Mouse (Mus musculus) lung, postnatal 14 days (tissue): Measurements from ENCODE around the gene Cdh4.

ENCODE experiments used
- DNase-seq: peaks from one replicate; pipeline ENCODE4 v3.0.0; 2021

Gene Cdh4

DNA sequence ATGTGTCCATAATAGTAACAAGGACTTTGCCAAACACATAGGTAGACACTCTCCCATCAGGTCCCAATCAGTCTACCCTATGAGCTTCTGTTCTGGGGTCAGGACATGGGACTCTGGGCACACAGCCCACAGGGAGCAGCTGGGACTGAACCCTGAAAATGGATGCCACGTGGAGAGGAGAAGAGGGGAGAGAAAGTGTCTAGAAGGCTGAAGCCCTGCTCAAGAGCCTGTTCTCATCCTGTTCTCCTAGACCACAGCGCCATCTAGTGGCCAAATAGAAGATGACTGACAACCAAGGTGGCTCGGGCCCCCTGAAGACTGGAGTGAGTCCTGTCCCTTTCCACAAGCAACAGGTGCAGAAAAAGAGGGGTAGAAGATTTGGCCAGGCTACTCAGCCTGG lies 432.9 kb downstream of the Cdh4 start:
- DNase-seq = peak; percentile 78

DNA sequence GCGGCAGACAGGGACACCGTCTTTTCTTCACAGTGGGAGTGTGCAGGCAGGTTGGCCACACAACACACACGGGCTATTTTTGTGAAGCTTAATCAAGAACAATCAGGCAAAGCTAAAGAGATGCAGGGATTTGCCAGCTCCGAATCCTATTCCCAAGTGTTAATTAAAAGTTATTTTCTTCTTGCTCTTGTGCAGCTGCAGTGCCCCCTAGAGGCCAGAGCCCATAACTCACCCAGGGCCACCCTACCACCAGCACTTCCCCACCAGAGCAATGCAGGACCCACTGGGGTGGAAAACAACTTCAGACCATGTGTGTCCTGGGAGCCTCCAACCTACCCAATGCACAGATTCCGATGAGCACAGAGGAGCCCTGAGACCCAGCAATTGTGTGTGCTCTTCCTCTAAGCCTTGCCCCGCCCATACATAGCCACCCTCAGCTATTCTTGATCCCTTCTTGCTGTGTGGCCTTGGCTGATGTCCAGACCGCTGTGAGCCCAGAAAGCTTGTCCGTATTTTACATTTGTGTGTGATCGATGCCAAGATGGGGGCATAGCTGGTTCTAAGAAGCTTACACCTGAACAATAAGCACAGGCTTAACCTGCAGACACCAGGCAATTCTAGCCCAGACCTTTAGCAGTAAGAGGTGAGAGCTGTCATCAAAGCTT lies 435.5 kb downstream of the Cdh4 start:
- DNase-seq = peak; percentile 52

DNA sequence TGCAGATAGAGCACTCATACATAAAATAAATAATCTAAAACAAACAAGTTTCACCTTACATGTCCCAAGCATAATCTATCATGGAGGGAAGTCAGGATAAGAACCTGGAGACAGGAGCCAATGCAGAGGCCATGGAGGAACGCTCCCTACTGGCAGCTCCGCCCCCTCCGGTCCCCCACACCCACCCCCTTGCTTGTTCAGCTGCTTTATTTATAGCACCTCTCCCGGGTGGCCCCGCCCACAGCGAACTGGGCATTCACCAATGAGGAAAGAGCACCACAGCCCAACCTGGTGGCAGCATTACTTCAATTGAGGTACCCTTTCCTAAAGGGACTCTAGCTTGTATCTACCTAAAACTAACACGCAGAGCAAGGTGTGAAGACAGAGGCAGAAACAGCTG lies 442.3 kb downstream of the Cdh4 start:
- no peak for DNase-seq

DNA sequence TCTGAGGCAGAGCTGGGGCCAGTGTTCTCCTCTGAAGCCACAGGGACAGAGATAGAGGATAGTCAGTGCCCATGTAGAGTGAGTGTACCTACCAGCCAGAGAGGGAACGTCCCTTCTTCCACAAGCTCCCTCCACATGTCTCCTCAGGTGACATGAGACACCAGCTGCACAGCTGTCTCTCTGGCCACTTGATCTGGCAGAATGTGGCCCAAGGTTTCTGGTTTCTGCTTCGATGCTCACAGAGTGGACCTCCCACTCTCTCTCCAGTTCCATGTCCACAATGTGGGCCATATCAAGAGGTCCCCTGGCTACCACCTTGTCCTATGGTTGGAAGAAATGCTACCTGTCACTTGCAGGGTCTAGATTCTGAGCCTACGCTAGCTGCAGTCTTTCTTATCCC lies 448.8 kb downstream of the Cdh4 start:
- DNase-seq = no peak

GRCm38 (mm10) chr2:179896949-179897348 lies 454.7 kb downstream of the Cdh4 start:
- DNase-seq = no peak

DNA sequence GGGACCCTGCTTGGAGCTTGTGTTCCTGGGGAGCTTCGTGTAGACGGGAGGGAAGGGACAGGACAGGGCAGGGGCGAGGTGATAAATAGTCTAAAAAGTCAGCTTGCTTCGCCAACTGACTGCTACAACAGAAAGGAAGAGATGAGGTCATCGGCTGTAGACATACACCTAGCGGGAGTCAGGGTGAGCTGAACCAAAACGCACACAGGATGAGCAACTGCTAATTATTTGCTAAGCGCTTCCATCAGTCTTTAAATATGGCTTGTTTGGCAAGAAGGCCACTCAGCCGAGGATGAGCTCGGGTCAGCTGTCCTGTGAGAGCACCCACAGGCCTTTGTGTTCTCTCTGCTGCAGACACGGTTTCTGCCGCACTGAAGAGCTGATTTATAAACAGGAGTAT lies 470.7 kb downstream of the Cdh4 start:
- no peak for DNase-seq

DNA sequence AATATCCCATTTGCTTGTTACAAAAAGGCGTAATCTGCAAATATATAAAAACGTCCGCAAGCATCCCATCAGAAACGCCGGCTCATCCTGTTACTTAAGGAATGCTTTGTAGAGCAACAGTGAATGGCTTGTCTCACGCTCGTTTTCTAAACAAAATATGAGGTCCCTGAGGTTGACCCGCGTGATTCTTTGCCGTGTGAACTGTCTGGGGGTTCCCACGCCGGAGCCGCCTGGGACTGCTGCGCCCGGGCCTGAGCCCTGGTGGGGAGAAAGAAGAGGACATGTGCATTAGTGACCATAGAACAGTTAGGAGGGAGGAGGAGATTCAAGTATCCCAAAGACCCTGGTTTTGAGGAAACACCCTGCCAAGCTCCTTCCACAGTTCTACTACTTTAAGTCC lies 471.1 kb downstream of the Cdh4 start:
- no peak for DNase-seq

DNA sequence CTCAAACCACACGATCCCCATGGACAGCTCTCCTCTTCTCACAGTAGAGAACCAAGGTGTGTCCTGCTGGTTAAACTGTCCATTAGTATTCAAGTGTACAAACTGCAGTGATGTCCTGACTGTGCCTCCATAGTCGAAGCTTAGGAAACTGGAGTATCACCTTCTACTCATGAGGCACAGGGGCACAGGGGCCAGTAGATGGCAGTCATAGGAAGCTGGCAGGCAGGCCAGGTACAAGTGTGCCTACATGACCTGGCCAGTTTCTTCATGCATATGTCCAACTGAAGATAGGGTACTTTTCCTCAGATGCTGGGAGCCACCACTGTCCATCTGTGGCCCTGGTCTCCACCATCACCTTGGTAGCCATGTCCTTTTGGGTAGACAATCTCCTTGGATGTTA lies 472.0 kb downstream of the Cdh4 start:
- DNase-seq = no peak

DNA sequence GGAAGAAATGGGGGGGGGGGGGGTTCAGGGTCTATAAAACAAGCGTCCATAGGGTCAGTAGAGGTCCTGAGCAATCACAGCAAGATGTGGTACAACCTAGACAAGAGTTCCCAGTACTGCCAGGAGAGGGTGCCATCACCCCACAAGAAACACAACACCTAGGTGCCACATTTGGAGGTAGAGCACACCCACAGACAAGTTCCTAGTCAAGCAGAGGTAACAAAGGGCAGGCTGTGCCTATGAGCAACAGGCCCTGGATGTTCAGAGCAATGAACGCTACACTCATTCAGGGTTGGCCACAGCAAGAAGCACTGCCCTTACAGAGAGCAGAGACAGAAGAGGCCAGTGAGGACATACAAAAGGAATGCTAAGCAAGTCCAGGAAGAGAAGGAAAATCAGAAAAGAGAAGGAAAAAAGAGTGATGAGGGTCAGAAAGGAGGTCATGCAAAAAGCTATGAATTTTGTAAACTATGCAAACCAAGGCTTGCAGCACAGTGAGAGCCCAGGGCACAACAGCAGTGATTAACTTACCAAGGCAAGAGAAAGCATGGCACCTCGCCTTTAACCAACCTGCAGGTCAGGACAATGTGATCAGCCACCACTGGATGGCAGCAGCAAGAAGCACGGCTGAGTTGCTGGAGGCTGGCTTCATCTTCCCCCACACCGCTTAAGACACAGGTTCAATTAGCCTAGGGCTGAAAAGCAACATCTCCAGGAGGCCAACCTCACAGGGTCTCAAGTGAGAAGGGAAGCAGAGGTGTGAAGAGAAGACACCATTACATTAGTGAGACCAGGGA lies 474.8 kb downstream of the Cdh4 start:
- peak; percentile 78 for DNase-seq

DNA sequence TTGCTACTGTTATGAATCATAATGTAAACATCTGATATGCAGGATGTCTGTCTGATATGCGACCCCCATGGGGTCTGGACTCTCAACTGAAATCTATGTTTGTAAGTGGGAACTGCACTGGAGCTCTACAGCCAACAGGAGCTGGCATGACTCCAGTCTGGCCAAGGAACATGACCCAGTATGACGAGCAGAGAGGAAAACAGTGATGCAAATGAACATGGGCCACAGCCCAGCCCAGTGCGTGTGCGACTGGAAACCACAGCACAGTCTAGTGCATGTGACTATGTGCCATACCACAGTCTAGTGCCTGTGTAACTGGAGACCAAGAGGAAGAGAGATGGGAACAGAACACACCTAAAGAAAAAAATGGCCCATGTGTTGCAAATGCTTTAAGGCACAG lies 477.8 kb downstream of the Cdh4 start:
- DNase-seq = peak; percentile 14

- no peak for DNase-seq
Observed at GRCm38 (mm10) chr2:179921021-179921653, 478.9 kb downstream of the Cdh4 start.

DNA sequence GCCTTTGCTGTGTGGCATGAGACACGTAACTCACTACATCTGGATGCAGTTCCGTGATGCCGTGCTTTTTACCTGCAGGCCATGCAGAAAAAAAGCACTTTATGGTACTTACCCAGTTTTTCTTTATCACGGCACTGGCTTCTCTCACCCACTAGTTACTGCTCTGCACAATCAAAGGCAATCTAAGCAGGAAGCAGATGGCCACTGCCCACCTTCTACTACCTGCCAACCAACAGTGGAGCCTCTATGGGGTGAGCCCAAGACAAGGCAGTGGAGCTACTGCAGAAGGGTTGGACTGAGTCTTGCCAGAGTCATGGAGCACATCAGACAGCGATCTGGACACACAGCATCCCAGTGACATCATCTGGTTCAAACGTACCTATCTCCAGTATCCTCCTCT lies 481.8 kb downstream of the Cdh4 start:
- no peak for DNase-seq

- no peak for DNase-seq
Observed at GRCm38 (mm10) chr2:179929166-179929565, 486.9 kb downstream of the Cdh4 start.

DNA sequence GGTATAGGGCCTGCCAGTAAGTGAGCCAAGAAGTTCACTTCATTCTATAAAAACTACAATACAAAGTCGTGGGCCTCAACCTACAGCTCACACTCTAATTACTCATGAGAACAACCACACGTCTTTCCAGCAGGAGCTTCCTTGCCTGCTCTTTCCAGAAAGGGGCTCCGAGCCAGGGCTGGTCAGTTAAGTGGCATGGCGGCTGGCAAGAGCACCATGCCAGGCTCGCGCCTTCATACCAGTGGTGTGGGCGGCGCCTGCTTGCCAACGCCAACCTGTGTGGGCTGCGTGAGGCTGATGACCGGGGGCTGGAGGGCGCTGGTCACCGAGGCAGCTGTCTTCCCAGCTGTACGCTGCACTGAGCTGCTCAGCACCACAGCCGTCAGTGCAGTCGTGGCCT lies 489.5 kb downstream of the Cdh4 start:
- DNase-seq = no peak

DNA sequence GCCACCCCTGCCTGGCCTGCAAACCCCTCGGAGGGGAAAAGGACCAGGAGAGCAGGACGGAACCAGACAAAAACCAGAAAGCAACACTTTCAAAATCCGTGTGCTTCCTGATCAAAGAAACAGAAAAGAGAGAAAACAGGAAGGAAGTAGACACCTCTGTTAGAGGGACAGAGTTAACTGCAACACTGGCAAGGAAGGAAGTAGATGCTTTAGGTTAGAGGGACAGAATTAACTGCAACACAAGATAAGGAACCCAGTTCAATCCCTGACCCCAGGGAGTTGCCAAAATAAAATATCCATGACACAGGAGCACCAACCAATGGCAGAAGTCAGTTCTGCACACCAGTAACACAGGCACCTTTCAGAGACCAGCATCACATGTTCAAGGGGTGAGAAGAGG lies 491.9 kb downstream of the Cdh4 start:
- no peak for DNase-seq

GRCm38 (mm10) chr2:179937091-179937490 lies 494.9 kb downstream of the Cdh4 start:
- DNase-seq = no peak

- DNase-seq = no peak
Observed at GRCm38 (mm10) chr2:179941696-179942095, 499.5 kb downstream of the Cdh4 start.

DNA sequence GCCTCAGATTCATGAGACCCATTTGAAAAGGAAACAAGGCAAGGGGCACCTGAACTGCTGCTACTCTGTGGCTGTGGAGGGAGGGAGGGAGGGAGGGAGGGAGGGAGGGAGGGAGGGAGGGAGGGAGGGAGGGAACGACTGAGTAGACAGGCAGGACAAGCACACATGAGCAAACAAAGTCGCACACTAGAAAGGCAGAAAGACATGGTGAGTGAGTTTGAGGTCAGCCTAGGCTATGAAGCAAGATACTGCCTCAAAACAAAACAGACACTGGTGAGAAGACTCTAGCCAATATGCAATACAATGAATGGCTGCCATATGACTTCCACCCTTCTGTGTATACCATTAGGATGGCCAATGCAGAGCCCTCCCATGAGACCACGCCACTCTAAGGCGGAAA lies 502.8 kb downstream of the Cdh4 start:
- DNase-seq = no peak

DNA sequence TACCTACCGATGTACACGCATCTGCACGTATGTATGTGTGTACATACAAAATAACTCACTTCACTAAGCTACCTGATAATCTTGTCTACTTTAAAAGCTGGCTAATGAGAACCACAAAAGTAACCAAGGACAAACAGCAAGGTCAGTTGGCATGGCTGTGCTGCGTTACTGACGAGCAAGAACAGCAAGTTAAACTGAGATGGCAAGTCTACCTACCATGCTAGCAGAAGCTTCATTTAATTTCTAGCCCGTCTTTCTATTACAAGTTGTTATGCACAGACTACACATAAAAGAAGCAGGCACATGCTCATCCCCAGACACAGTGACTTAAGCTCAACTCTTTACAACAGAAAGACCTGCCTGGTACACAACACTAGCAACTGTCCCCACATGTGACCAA lies 504.3 kb downstream of the Cdh4 start:
- DNase-seq = no peak

DNA sequence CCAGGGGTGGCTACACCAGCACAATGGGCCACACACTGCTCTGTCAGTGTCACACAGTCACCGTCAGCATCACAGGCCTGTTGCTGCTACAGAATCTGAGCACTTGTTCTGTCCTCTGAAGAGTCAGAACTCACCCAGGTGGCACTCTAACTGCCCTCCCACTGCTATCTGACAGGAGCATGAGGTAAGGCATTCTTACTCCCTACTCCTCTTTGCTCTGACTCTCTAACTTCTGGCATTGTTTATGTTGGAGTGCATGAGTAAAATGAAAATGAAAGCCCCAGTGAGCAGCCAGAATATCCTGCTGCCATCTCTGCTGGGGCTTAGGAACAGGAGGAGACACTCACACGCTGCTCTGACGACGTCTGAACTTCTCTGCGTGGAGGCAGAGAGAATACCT lies 505.4 kb downstream of the Cdh4 start:
- DNase-seq = no peak

DNA sequence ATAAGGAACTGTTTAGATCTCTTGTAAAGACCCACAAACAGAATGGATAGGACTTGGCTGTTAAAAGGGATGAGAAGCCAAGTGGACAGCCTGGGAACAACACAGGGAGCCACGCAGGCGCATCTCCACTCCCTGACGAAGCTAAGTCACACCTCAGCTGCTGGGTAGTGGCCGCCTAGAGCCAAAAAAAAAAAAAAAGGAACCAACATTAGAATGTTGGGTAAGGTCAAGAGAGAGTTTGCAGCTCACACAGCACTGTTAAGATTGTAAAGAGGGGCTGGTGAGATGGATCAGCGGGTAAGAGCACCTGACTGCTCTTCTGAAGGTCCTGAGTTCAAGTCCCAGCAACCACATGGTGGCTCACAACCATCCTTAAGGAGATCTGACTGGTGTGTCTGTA lies 506.6 kb downstream of the Cdh4 start:
- no peak for DNase-seq
